ENCODE assay signal across 9 mouse cellular contexts in the genomic region with DNA sequence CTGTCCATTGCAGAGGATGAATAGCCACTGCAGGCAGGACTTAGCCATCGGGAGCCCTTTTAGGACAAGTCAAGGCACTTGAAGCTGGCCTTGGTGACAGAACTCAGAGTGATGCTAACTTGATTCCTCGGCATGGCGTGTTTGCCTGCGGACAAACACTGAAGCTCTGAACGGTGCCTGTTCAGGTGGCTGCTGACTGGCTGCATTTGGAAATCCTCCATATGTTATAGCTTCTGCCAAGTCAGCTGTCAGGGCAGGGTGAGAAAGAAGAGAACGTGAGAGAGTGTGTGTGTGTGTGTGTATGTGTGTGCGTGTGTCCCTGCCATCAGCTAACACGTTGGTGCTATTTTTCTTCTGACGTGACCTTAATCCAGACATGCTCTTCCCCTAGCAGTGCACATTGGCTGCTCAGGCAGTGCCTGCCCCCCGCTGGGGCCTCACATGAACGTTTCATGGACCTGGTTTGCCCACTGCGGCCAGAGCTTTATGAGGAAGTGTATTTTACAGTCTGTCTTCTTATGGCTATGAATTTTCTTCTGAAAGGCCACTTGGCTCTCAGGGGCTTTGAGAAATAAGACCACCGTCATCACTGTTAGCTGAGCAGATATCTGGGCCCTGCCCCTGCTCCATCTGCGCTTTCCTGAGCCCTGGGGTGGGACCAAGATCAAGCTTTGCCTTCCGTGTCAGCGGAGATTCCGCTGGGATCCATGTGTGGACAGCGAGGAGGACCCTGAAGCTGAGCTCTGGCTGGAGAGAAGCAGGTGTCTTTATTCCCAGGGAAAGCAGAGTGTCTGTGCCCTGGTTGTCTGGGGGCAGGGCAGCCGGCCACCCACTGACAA. TPM values are rescaled to one million over a fixed set of nuclear protein-coding genes. Genes with fewer than 3 reads are reported as not detected.
DNase-seq lines count a peak whose midpoint lies in the region; ATAC-seq lines count a peak whose summit lies in the region.
"Had no signal": no experiment of that assay in that cellular context is flagged by ENCODE, and none has a peak within 500 bp of the region (broad histone marks: within the 10 kb centered on the region; RNA-seq: fewer than 3 reads in every experiment).

No protein-coding gene starts in this region.

- H3K27me3 ChIP-seq in embryonic facial prominence, embryonic 13.5 days, result no peaks in the 10 kb centered on the region
- H3K27me3 ChIP-seq in embryonic facial prominence, embryonic 10.5 days (replicated peaks; ENCODE audit: low read depth, poor library complexity, severe bottlenecking), result no peaks in the 10 kb centered on the region
- no peaks in the 10 kb centered on the region for H3K27me3 ChIP-seq in intestine, embryonic 16.5 days (replicated peaks; ENCODE audit: control insufficient read depth, insufficient read depth, low read length)

- no peaks in the 10 kb centered on the region for H3K9me3 ChIP-seq in embryonic facial prominence, embryonic 13.5 days
- H3K9me3 ChIP-seq in embryonic facial prominence, embryonic 10.5 days, result no peaks in the 10 kb centered on the region
- H3K9me3 ChIP-seq in intestine, embryonic 16.5 days (ENCODE audit: control insufficient read depth, low read length), result no peaks in the 10 kb centered on the region

- no peak overlapping the region for H3K4me2 ChIP-seq in embryonic facial prominence, embryonic 13.5 days
- H3K4me2 ChIP-seq in intestine, embryonic 16.5 days (ENCODE audit: low read depth, low read length), result no peak overlapping the region

- H3K36me3 ChIP-seq in embryonic facial prominence, embryonic 13.5 days, result peaks cover 52% of the 10 kb centered on the region
- peaks cover 65% of the 10 kb centered on the region for H3K36me3 ChIP-seq in embryonic facial prominence, embryonic 10.5 days (replicated peaks)
- H3K36me3 ChIP-seq in intestine, embryonic 16.5 days (ENCODE audit: control insufficient read depth, insufficient read depth, low read length), result 0 out of 2 replicates have a peak, but pooled peaks cover 2% of the 10 kb centered on the region

- H3K27ac ChIP-seq in embryonic facial prominence, embryonic 13.5 days, result peak overlapping the region; percentile 5; the same call in 1 of the 2 replicates
- no peak overlapping the region; the same call in 1 of the 2 replicates for H3K27ac ChIP-seq in embryonic facial prominence, embryonic 10.5 days (replicated peaks)
- peak overlapping the region; percentile 6; the same call in 1 of the 2 replicates for H3K27ac ChIP-seq in intestine, embryonic 16.5 days (ENCODE audit: low read length)

- H3K9ac ChIP-seq in embryonic facial prominence, embryonic 13.5 days, result no peak overlapping the region
- peak overlapping the region; percentile 48 for H3K9ac ChIP-seq in intestine, embryonic 16.5 days (ENCODE audit: low read depth, low read length)

- no peak overlapping the region for H3K4me3 ChIP-seq in embryonic facial prominence, embryonic 13.5 days
- H3K4me3 ChIP-seq in embryonic facial prominence, embryonic 10.5 days, result no peak overlapping the region
- no peak overlapping the region for H3K4me3 ChIP-seq in intestine, embryonic 16.5 days (ENCODE audit: low read length)

- ATAC-seq in embryonic facial prominence, embryonic 13.5 days (ENCODE audit: insufficient number of reproducible peaks, insufficient read depth, low FRiP score, low TSS enrichment, low read depth), result no peak
- ATAC-seq in intestine, embryonic 16.5 days, result peak; percentile 3; the same call in 1 of the 2 replicates

- peaks cover 57% of the 10 kb centered on the region for H3K4me1 ChIP-seq in embryonic facial prominence, embryonic 13.5 days
- peaks cover 57% of the 10 kb centered on the region for H3K4me1 ChIP-seq in embryonic facial prominence, embryonic 10.5 days
- peaks cover 18% of the 10 kb centered on the region for H3K4me1 ChIP-seq in intestine, embryonic 16.5 days (ENCODE audit: control insufficient read depth, insufficient read depth, low read length)

- no peak for DNase-seq in embryonic facial prominence, embryonic 10.5 days (ENCODE audit: low spot score)
- DNase-seq in thymus, postnatal 4 days, result peak; percentile 16
- DNase-seq in thymus, postnatal 0 days (ENCODE audit: low spot score), result no peak
- DNase-seq in ovary, adult 18-20 months (ENCODE audit: low spot score), result no peak
- no peak for DNase-seq in layer of hippocampus, adult 9-11 months
- DNase-seq in cerebellum, adult 8-10 months, result no peak
- DNase-seq: lung, postnatal 10 days had no signal

- WGBS in embryonic facial prominence, embryonic 13.5 days, result 76% methylated on average over 19 of the region's 19 CpGs
- 87% methylated on average over 19 of the region's 19 CpGs for WGBS in embryonic facial prominence, embryonic 10.5 days
- WGBS in intestine, embryonic 16.5 days, result 63% methylated on average over 19 of the region's 19 CpGs

RNA-seq across cellular contexts. Expression of gene BC034090, which starts 38.2 kb away (rescaled TPM):
- 6.8 and 7.5 TPM in 2 replicates for polyA plus RNA-seq in embryonic facial prominence, embryonic 13.5 days (2015; fragmentation: Nextera tagmentation; extraction: Ambion mirVana)
- polyA plus RNA-seq in embryonic facial prominence, embryonic 10.5 days (2016; fragmentation: Nextera tagmentation; extraction: Ambion mirVana), result 5.3 and 5.7 TPM in 2 replicates
- polyA plus RNA-seq in thymus, postnatal 0 days (2015; fragmentation: Nextera tagmentation; extraction: Ambion mirVana), result 2.3 and 2.8 TPM in 2 replicates
- 1.5 and 2.5 TPM in 2 replicates for polyA plus RNA-seq in intestine, embryonic 16.5 days (2015; fragmentation: Nextera tagmentation; extraction: Ambion mirVana)

RNA-seq across cellular contexts. Expression of gene Stx6, which starts 47.5 kb away (rescaled TPM):
- 97.1 and 99.7 TPM in 2 replicates for polyA plus RNA-seq in embryonic facial prominence, embryonic 13.5 days (2015; fragmentation: Nextera tagmentation; extraction: Ambion mirVana)
- polyA plus RNA-seq in embryonic facial prominence, embryonic 10.5 days (2016; fragmentation: Nextera tagmentation; extraction: Ambion mirVana), result 85.0 and 88.9 TPM in 2 replicates
- 120 and 150 TPM in 2 replicates for polyA plus RNA-seq in thymus, postnatal 0 days (2015; fragmentation: Nextera tagmentation; extraction: Ambion mirVana)
- 36.1 and 44.2 TPM in 2 replicates for polyA plus RNA-seq in intestine, embryonic 16.5 days (2015; fragmentation: Nextera tagmentation; extraction: Ambion mirVana)

RNA-seq across cellular contexts. Expression of gene Mr1, which starts 59.4 kb away (rescaled TPM):
- polyA plus RNA-seq in embryonic facial prominence, embryonic 13.5 days (2015; fragmentation: Nextera tagmentation; extraction: Ambion mirVana), result 9.1 and 11.8 TPM in 2 replicates
- 1.2 and 1.4 TPM in 2 replicates for polyA plus RNA-seq in embryonic facial prominence, embryonic 10.5 days (2016; fragmentation: Nextera tagmentation; extraction: Ambion mirVana)
- polyA plus RNA-seq in thymus, postnatal 0 days (2015; fragmentation: Nextera tagmentation; extraction: Ambion mirVana), result 31.1 and 34.0 TPM in 2 replicates
- 4.6 and 5.2 TPM in 2 replicates for polyA plus RNA-seq in intestine, embryonic 16.5 days (2015; fragmentation: Nextera tagmentation; extraction: Ambion mirVana)
